Mouse (Mus musculus) heart, postnatal 10 days (tissue): ENCODE results near the gene Cdc20b. TPM values are rescaled to one million over a fixed set of nuclear protein-coding genes. Genes with fewer than 3 reads are reported as not detected.
"Not testable (repeated sequence)": the region's sequence is repeated elsewhere in the genome, so short reads cannot be mapped to it uniquely, and the experiment has no call there.

ENCODE experiments used
- DNase-seq, 2 experiments: peaks; one replicate each; pipeline ENCODE4 v3.0.0; 2021
- intact Hi-C: fragments of 180-260 bp; cut with DNase I; formaldehyde crosslinking; loops from one replicate; pipeline ENCODE4 v1.15.1; 2025
- total RNA-seq, 2 experiments: library from RNA; stranded (reverse); gene quantifications; 2 replicates each; pipeline ENCODE4 v1.2.3; 2021

The Cdc20b gene
- under 1 TPM in 1 of 2 experiments, not detected in 1; 0.17 TPM for total RNA-seq

- DNase-seq, result peak; percentile 48 to 57
- intact Hi-C loops, result loop anchor here (2.0 kb wide), 1 partner anchor 48 kb away; the partner anchor contains the start of gene Ccno
These were observed at the start of gene Cdc20b for GRCm38 (mm10) chr13:113034950-113035421. Cdc20b (plus strand) TSS chr13:113035111.

- intact Hi-C loops, result loop anchor here (2.0 kb wide), 1 partner anchor 49 kb away; the partner anchor contains the start of gene Cdc20b
- DNase-seq, result no peak
These were observed 49.1 kb upstream of the Cdc20b start for GRCm38 (mm10) chr13:112985605-112986450.

GRCm38 (mm10) chr13:112986451-112986950, 48.4 kb upstream of the Cdc20b start:
- intact Hi-C loops, result loop anchor here (2.0 kb wide), 1 partner anchor 48 kb away; the partner anchor contains the start of gene Cdc20b
- no peak for DNase-seq

GRCm38 (mm10) chr13:112987532-112987943, 47.4 kb upstream of the Cdc20b start, which contains the start of gene Ccno:
Ccno (plus strand) TSS chr13:112987802.
- DNase-seq, result peak; percentile 92 to 94
- intact Hi-C loops, result loop anchor here (2.0 kb wide), 1 partner anchor 47 kb away; the partner anchor contains the start of gene Cdc20b

GRCm38 (mm10) chr13:112987991-112988390, 46.9 kb upstream of the Cdc20b start:
- DNase-seq, result no peak
- intact Hi-C loops, result loop anchor here (2.0 kb wide), 1 partner anchor 47 kb away; the partner anchor contains the start of gene Cdc20b

- intact Hi-C loops, result no loop called here
- DNase-seq, result peak in 1 of 2 experiments; percentile 8
These were observed 46.0 kb upstream of the Cdc20b start for GRCm38 (mm10) chr13:112988866-112989265.

- intact Hi-C loops, result no loop called here
These were observed 45.4 kb upstream of the Cdc20b start for GRCm38 (mm10) chr13:112989541-112989940.

GRCm38 (mm10) chr13:112990346-112990745, 44.6 kb upstream of the Cdc20b start:
- intact Hi-C loops, result no loop called here

More at GRCm38 (mm10) chr13:112989541-112989940, 45.4 kb upstream of the Cdc20b start:
- DNase-seq, result peak in 1 of 2 experiments; percentile 27

GRCm38 (mm10) chr13:112993531-112994152, 41.3 kb upstream of the Cdc20b start, which contains the start of gene Mcidas:
Mcidas (plus strand) TSS chr13:112993845.
- intact Hi-C loops, result no loop called here
- peak in 1 of 2 experiments; percentile 15 for DNase-seq

More at GRCm38 (mm10) chr13:112990346-112990745, 44.6 kb upstream of the Cdc20b start:
- DNase-seq, result no peak

- DNase-seq, result peak; percentile 34 to 60
- intact Hi-C loops, result no loop called here
These were observed 40.7 kb upstream of the Cdc20b start for GRCm38 (mm10) chr13:112994191-112994590.

- intact Hi-C loops, result no loop called here
- DNase-seq, result no peak
These were observed 38.5 kb upstream of the Cdc20b start for GRCm38 (mm10) chr13:112996407-112996806.

GRCm38 (mm10) chr13:112997369-112997768, 37.5 kb upstream of the Cdc20b start:
- no peak for DNase-seq
- intact Hi-C loops, result no loop called here

- peak in 1 of 2 experiments; percentile 28 for DNase-seq
- intact Hi-C loops, result no loop called here
These were observed 36.3 kb upstream of the Cdc20b start for GRCm38 (mm10) chr13:112998427-112999201.

- intact Hi-C loops, result no loop called here
- no peak for DNase-seq
These were observed 34.8 kb upstream of the Cdc20b start for GRCm38 (mm10) chr13:113000090-113000489.

GRCm38 (mm10) chr13:113000576-113001318, 34.2 kb upstream of the Cdc20b start:
- no peak for DNase-seq
- intact Hi-C loops, result no loop called here

- no peak for DNase-seq
- intact Hi-C loops, result no loop called here
These were observed 22.2 kb upstream of the Cdc20b start for GRCm38 (mm10) chr13:113012683-113013082.

GRCm38 (mm10) chr13:113013174-113013953, 21.5 kb upstream of the Cdc20b start:
- peak in 1 of 2 experiments; percentile 9 for DNase-seq
- intact Hi-C loops, result not testable (repeated sequence)

- no peak for DNase-seq
- intact Hi-C loops, result no loop called here
These were observed 13.4 kb upstream of the Cdc20b start for GRCm38 (mm10) chr13:113021521-113021920.
